Mouse (Mus musculus): ENCODE measurements around the gene Tmem150c.

- TF ChIP-seq CTCF (IDR thresholded peaks at IDR 0.05; ENCODE audit: low read depth, low read length) (no peak), TAL1 (conservative IDR thresholded peaks at IDR 0.05; ENCODE audit: low read depth, low read length) (no peak)
Measured at GRCm38 (mm10) chr5:100040281-100040784, 119.3 kb downstream of the Tmem150c start.

Measured in G1E (cell line).